Mouse (Mus musculus) MEL (cell line): ENCODE data around the gene Sox5. TPM values are rescaled to one million over a fixed set of nuclear protein-coding genes. Genes with fewer than 3 reads are reported as not detected.

ENCODE experiments used
- DNase-seq: peaks from one replicate; pipeline ENCODE4 v3.0.0; 2011; ENCODE audit warnings: low read depth, low spot score
- H3K27ac ChIP-seq: 2 replicates; pipeline ENCODE4 v1.5.1; 2012; ENCODE audit warnings: low read depth, mild to moderate bottlenecking, control low read depth, low read length, moderate library complexity; ENCODE audit not compliant: control insufficient read depth
- H3K27me3 ChIP-seq, 2 experiments: fragments of 150-350 bp in 1 of 2; sonication (generic) in 1 of 2; 2 replicates each; pipeline ENCODE4 v1.6.1; 2012; ENCODE audit warnings: low read length in 2 of 2, mild to moderate bottlenecking in 2 of 2, improper control_type of control experiment in 1 of 2, moderate library complexity in 1 of 2; ENCODE audit not compliant: insufficient read depth in 2 of 2, control insufficient read depth in 1 of 2
- H3K36me3 ChIP-seq, 2 experiments: 2 replicates each; pipeline ENCODE4 v1.6.1; 2012 to 2014; ENCODE audit warnings: low read length in 2 of 2, improper control_type of control experiment in 1 of 2, inconsistent platforms in 1 of 2, mild to moderate bottlenecking in 1 of 2; ENCODE audit not compliant: insufficient read depth in 2 of 2, control insufficient read depth in 1 of 2
- H3K4me1 ChIP-seq, 2 experiments: fragments of 150-350 bp in 1 of 2; sonication (generic) in 1 of 2; 2 replicates each; pipeline ENCODE4 v1.6.1; 2012; ENCODE audit warnings: low read length in 2 of 2, improper control_type of control experiment in 1 of 2, mild to moderate bottlenecking in 1 of 2; ENCODE audit not compliant: insufficient read depth in 2 of 2, control insufficient read depth in 1 of 2
- H3K4me3 ChIP-seq, 2 experiments: fragments of 150-350 bp in 1 of 2; sonication (generic) in 1 of 2; 2 replicates each; pipeline ENCODE4 v1.5.1; 2012; ENCODE audit warnings: low read depth in 2 of 2, low read length in 2 of 2, mild to moderate bottlenecking in 2 of 2, moderate library complexity in 2 of 2, control low read depth in 1 of 2, improper control_type of control experiment in 1 of 2; ENCODE audit not compliant: control insufficient read depth in 1 of 2, insufficient read depth in 1 of 2
- H3K79me2 ChIP-seq: 2 replicates; pipeline ENCODE4 v1.6.1; 2012; ENCODE audit warnings: mild to moderate bottlenecking, low read length, moderate library complexity; ENCODE audit not compliant: control insufficient read depth, poor library complexity, insufficient read depth
- H3K9ac ChIP-seq: 2 replicates; pipeline ENCODE4 v1.6.1; 2012; ENCODE audit warnings: low read depth, mild to moderate bottlenecking, control low read depth, low read length, moderate library complexity; ENCODE audit not compliant: control insufficient read depth, poor library complexity, severe bottlenecking
- H3K9me3 ChIP-seq: fragments of 150-350 bp; sonication (generic); replicated peaks from 2 replicates; pipeline ENCODE4 v1.6.1; 2012; ENCODE audit warnings: mild to moderate bottlenecking, low read length, improper control_type of control experiment, moderate library complexity; ENCODE audit not compliant: insufficient read depth
- BHLHE40 ChIP-seq: IDR thresholded peaks from 2 replicates; pipeline ENCODE4 v1.6.1; 2012; ENCODE audit warnings: low read depth, mild to moderate bottlenecking, inconsistent platforms, low read length, improper control_type of control experiment, borderline replicate concordance
- CHD1 ChIP-seq: IDR thresholded peaks from 2 replicates; pipeline ENCODE4 v1.6.1; 2012; ENCODE audit warnings: low read depth, mild to moderate bottlenecking, inconsistent platforms, low read length, improper control_type of control experiment
- CHD2 ChIP-seq: IDR thresholded peaks from 2 replicates; pipeline ENCODE4 v1.6.1; 2011; ENCODE audit warnings: low read length, improper control_type of control experiment
- CTCF ChIP-seq, 3 experiments: IDR thresholded peaks in 2 of 3; conservative IDR thresholded peaks in 1 of 3; 2 replicates each; pipeline ENCODE4 v1.5.1; 2011 to 2012; ENCODE audit warnings: low read length in 3 of 3, low read depth in 2 of 3, mild to moderate bottlenecking in 2 of 3, improper control_type of control experiment in 1 of 3, inconsistent platforms in 1 of 3, mixed read lengths in 1 of 3, moderate library complexity in 1 of 3; ENCODE audit not compliant: control insufficient read depth in 1 of 3, insufficient read depth in 1 of 3, poor library complexity in 1 of 3, severe bottlenecking in 1 of 3
- E2F4 ChIP-seq: IDR thresholded peaks from 2 replicates; pipeline ENCODE4 v1.6.1; 2011; ENCODE audit warnings: low read depth, low read length, improper control_type of control experiment, borderline replicate concordance
- ELF1 ChIP-seq: IDR thresholded peaks from 2 replicates; pipeline ENCODE4 v1.6.1; 2014; ENCODE audit warnings: low read depth, mild to moderate bottlenecking, inconsistent platforms, low read length, improper control_type of control experiment, moderate library complexity
- EP300 ChIP-seq, 2 experiments: IDR thresholded peaks; 2 replicates each; pipeline ENCODE4 v1.6.1; 2011; ENCODE audit warnings: improper control_type of control experiment in 2 of 2, low read length in 2 of 2, low read depth in 1 of 2, mild to moderate bottlenecking in 1 of 2
- ETS1 ChIP-seq: IDR thresholded peaks from 2 replicates; pipeline ENCODE4 v1.6.1; 2012; ENCODE audit warnings: low read depth, mild to moderate bottlenecking, inconsistent platforms, low read length, improper control_type of control experiment, moderate library complexity
- GABPA ChIP-seq: IDR thresholded peaks from 2 replicates; pipeline ENCODE4 v1.6.1; 2012; ENCODE audit warnings: low read depth, mild to moderate bottlenecking, inconsistent platforms, low read length, improper control_type of control experiment, moderate library complexity
- GATA1 ChIP-seq: IDR thresholded peaks from 2 replicates; pipeline ENCODE4 v1.6.1; 2011; ENCODE audit warnings: low read depth, low read length, improper control_type of control experiment
- HCFC1 ChIP-seq: IDR thresholded peaks from 2 replicates; pipeline ENCODE4 v1.6.1; 2012; ENCODE audit warnings: low read depth, mild to moderate bottlenecking, inconsistent platforms, low read length, improper control_type of control experiment, moderate library complexity
- KAT2A ChIP-seq: conservative IDR thresholded peaks from 2 replicates; pipeline ENCODE4 v1.6.1; 2012; ENCODE audit warnings: low read depth, low read length, improper control_type of control experiment, inconsistent platforms
- MAFK ChIP-seq: IDR thresholded peaks from 2 replicates; pipeline ENCODE4 v1.6.1; 2011; ENCODE audit warnings: low read depth, mild to moderate bottlenecking, low read length, improper control_type of control experiment, borderline replicate concordance
- MAX ChIP-seq: IDR thresholded peaks from 2 replicates; pipeline ENCODE4 v1.6.1; 2011; ENCODE audit warnings: low read length, improper control_type of control experiment
- MAZ ChIP-seq: IDR thresholded peaks from 2 replicates; pipeline ENCODE4 v1.6.1; 2012; ENCODE audit warnings: low read depth, mild to moderate bottlenecking, inconsistent platforms, low read length, improper control_type of control experiment
- MEF2A ChIP-seq: IDR thresholded peaks from 2 replicates; pipeline ENCODE4 v1.6.1; 2014; ENCODE audit warnings: low read depth, mild to moderate bottlenecking, inconsistent platforms, low read length, improper control_type of control experiment; ENCODE audit not compliant: poor library complexity, insufficient replicate concordance, severe bottlenecking; ENCODE audit errors: extremely low read depth
- MXI1 ChIP-seq: IDR thresholded peaks from 2 replicates; pipeline ENCODE4 v1.6.1; 2011; ENCODE audit warnings: mild to moderate bottlenecking, low read depth, low read length, improper control_type of control experiment
- MYB ChIP-seq: IDR thresholded peaks from 2 replicates; pipeline ENCODE4 v1.6.1; 2011; ENCODE audit warnings: mild to moderate bottlenecking, low read depth, low read length, improper control_type of control experiment
- MYC ChIP-seq: IDR thresholded peaks from 2 replicates; pipeline ENCODE4 v1.6.1; 2011; ENCODE audit warnings: low read depth, mild to moderate bottlenecking, low read length, improper control_type of control experiment, moderate library complexity
- NELFE ChIP-seq: IDR thresholded peaks from 2 replicates; pipeline ENCODE4 v1.6.1; 2011; ENCODE audit warnings: low read depth, low read length, improper control_type of control experiment
- NRF1 ChIP-seq: IDR thresholded peaks from 2 replicates; pipeline ENCODE4 v1.6.1; 2014; ENCODE audit warnings: low read depth, mild to moderate bottlenecking, inconsistent platforms, low read length, improper control_type of control experiment, moderate library complexity; ENCODE audit not compliant: poor library complexity, insufficient read depth, severe bottlenecking
- POLR2A ChIP-seq, 2 experiments: IDR thresholded peaks; 2 replicates each; pipeline ENCODE4 v1.6.1; 2011 to 2012; ENCODE audit warnings: low read length in 2 of 2, mild to moderate bottlenecking in 2 of 2, control low read depth in 1 of 2, improper control_type of control experiment in 1 of 2, low read depth in 1 of 2, moderate library complexity in 1 of 2; ENCODE audit not compliant: control insufficient read depth in 1 of 2, insufficient read depth in 1 of 2, poor library complexity in 1 of 2
- POLR2AphosphoS2 ChIP-seq: IDR thresholded peaks from 2 replicates; pipeline ENCODE4 v1.6.1; 2011; ENCODE audit warnings: low read length, improper control_type of control experiment
- POLR2AphosphoS5 ChIP-seq: IDR thresholded peaks from 2 replicates; pipeline ENCODE4 v1.6.1; 2012; ENCODE audit warnings: low read depth, borderline replicate concordance, mild to moderate bottlenecking, inconsistent platforms, low read length, moderate library complexity, mixed read lengths
- RAD21 ChIP-seq: IDR thresholded peaks from 2 replicates; pipeline ENCODE4 v1.6.1; 2011; ENCODE audit warnings: mild to moderate bottlenecking, low read depth, low read length, improper control_type of control experiment
- RCOR1 ChIP-seq: IDR thresholded peaks from 2 replicates; pipeline ENCODE4 v1.6.1; 2012; ENCODE audit warnings: low read depth, mild to moderate bottlenecking, inconsistent platforms, low read length, improper control_type of control experiment
- SIN3A ChIP-seq: IDR thresholded peaks from 2 replicates; pipeline ENCODE4 v1.6.1; 2012; ENCODE audit warnings: low read length, improper control_type of control experiment, inconsistent platforms
- TAL1 ChIP-seq: IDR thresholded peaks from 2 replicates; pipeline ENCODE4 v1.6.1; 2012; ENCODE audit warnings: mild to moderate bottlenecking, inconsistent platforms, low read length, moderate library complexity, mixed read lengths
- TBP ChIP-seq: IDR thresholded peaks from 2 replicates; pipeline ENCODE4 v1.8.0; 2011; ENCODE audit warnings: low read depth, low read length, improper control_type of control experiment
- USF1 ChIP-seq: IDR thresholded peaks from 2 replicates; pipeline ENCODE4 v1.6.1; 2014; ENCODE audit warnings: low read depth, mild to moderate bottlenecking, inconsistent platforms, low read length, improper control_type of control experiment, moderate library complexity
- USF2 ChIP-seq, 2 experiments: IDR thresholded peaks; 2 replicates each; pipeline ENCODE4 v1.6.1; 2011 to 2012; ENCODE audit warnings: improper control_type of control experiment in 2 of 2, low read length in 2 of 2, borderline replicate concordance in 1 of 2, inconsistent platforms in 1 of 2, low read depth in 1 of 2, mild to moderate bottlenecking in 1 of 2; ENCODE audit not compliant: insufficient read depth in 1 of 2
- ZC3H11A ChIP-seq: IDR thresholded peaks from 2 replicates; pipeline ENCODE4 v1.6.1; 2012; ENCODE audit warnings: low read depth, mild to moderate bottlenecking, inconsistent platforms, low read length, improper control_type of control experiment
- ZKSCAN1 ChIP-seq: IDR thresholded peaks from 2 replicates; pipeline ENCODE4 v1.6.1; 2012; ENCODE audit warnings: low read depth, mild to moderate bottlenecking, inconsistent platforms, low read length, improper control_type of control experiment, moderate library complexity
- ZMIZ1 ChIP-seq: IDR thresholded peaks from 2 replicates; pipeline ENCODE4 v1.6.1; 2012; ENCODE audit warnings: low read depth, mild to moderate bottlenecking, inconsistent platforms, low read length, improper control_type of control experiment, moderate library complexity
- ZNF384 ChIP-seq: IDR thresholded peaks from 2 replicates; pipeline ENCODE4 v1.6.1; 2012; ENCODE audit warnings: low read depth, mild to moderate bottlenecking, inconsistent platforms, low read length, improper control_type of control experiment
- polyA plus RNA-seq, 2 experiments: library from polyadenylated mRNA; stranded (reverse) in 1 of 2; unstranded in 1 of 2; fragments of >175 nt in 1 of 2; fragments of >200 nt in 1 of 2; gene quantifications; 2 replicates each; pipeline versions ENCODE4 v1.2.1 to v1.2.4; 2012; ENCODE audit warnings: low replicate concordance in 2 of 2, low read depth in 1 of 2; ENCODE audit not compliant: insufficient read length in 2 of 2, insufficient read depth in 1 of 2, missing spikeins in 1 of 2
- total RNA-seq: library from RNA; depleted of rRNA; stranded (reverse); fragments of 300-350 nt; gene quantifications from 2 replicates; pipeline ENCODE4 v1.2.3, GENCODE M21; 2012

Sox5 gene
- total and polyA plus RNA-seq, 3 experiments: 0.19 to 3.0 TPM; not detected in 1

DNA sequence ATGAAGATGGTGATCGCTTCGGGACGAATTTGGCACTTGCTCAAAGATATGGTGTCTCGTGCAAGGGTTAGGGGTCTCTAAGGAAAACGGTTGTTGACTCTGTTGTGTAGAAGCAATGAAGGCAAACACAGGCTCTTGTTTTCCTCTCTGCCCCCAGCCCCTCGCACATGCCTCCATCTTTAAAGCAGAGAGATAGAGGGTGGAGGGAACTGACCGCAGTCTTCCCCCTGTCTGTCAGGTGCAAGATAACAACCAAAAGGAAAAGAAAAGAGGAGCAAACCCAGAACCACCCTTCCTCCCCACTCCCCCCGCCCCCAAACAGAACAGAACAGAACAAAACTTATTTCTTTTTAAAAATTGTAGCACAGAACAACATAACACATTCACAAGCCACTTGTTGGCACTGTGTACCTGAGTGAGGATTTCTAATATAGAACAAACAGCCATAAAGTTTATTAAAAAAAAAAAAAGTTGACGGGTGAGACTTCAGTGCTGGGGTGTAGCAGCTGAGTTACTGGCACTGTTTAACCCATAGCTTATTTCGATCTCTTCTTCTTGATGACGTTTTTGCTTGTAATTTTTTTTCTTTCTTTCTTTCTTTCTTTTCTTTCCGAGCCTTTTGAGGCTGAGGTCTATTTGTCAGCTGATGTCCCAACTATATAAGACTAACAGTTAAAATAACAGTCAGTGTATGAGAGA is 949.1 kb downstream of the Sox5 start:
- H3K27me3 ChIP-seq: no peaks in the 10 kb centered on the region
- peaks cover 39% of the 10 kb centered on the region for H3K79me2 ChIP-seq
- peaks cover 0 to 33% of the 10 kb centered on the region in 2 experiments; a peak in 2 of 4 replicates for H3K36me3 ChIP-seq
- DNase-seq: peak; percentile 88
- H3K27ac ChIP-seq: peak overlapping the region; percentile 100
- peak overlapping the region; percentile 70 to 91 for H3K4me3 ChIP-seq
- no peaks in the 10 kb centered on the region for H3K9me3 ChIP-seq
- peak overlapping the region; percentile 89 for H3K9ac ChIP-seq
- peaks cover 10 to 37% of the 10 kb centered on the region in 2 experiments for H3K4me1 ChIP-seq
- TF ChIP-seq MYC (peak; percentile 69), MEF2A (no peak), MYB (peak; percentile 49; the same call in 1 of the 2 replicates), KAT2A (no peak), RAD21 (no peak), GATA1 (peak; percentile 94), MAX (peak; percentile 63), ZKSCAN1 (no peak), NELFE (no peak; the same call in 1 of the 2 replicates), MAFK (peak; percentile 52; the same call in 1 of the 2 replicates), HCFC1 (0 out of 2 replicates have a peak, but pooled peaks have one; percentile 36), MAZ (peak; percentile 88; the same call in 1 of the 2 replicates), POLR2AphosphoS2 (no peak), GABPA (no peak), POLR2AphosphoS5 (no peak), EP300 (IDR thresholded peaks at IDR 0.05; ENCODE audit: low read depth in 1 of 2, low read length in 2 of 2) (peak; percentile 86 to 94), USF2 (IDR thresholded peaks at IDR 0.05; ENCODE audit: borderline replicate concordance in 1 of 2, insufficient read depth in 1 of 2, low read depth in 1 of 2, low read length in 2 of 2) (no peak), BHLHE40 (peak; percentile 85), TBP (peak; percentile 53; the same call in 1 of the 2 replicates), ZMIZ1 (no peak), E2F4 (no peak), SIN3A (peak; percentile 21), TAL1 (peak; percentile 88), NRF1 (no peak), USF1 (no peak), CHD2 (peak; percentile 12; the same call in 1 of the 2 replicates), MXI1 (no peak; the same call in 1 of the 2 replicates), CTCF (IDR thresholded peaks at IDR 0.05 in 2 of 3, conservative IDR thresholded peaks at IDR 0.05 in 1 of 3; ENCODE audit: control insufficient read depth in 1 of 3, insufficient read depth in 1 of 3, low read depth in 2 of 3, low read length in 3 of 3, poor library complexity in 1 of 3, severe bottlenecking in 1 of 3) (no peak), ETS1 (peak; percentile 89), RCOR1 (peak; percentile 81), CHD1 (0 out of 2 replicates have a peak, but pooled peaks have one; percentile 55), POLR2A (IDR thresholded peaks at IDR 0.05; ENCODE audit: control insufficient read depth in 1 of 2, insufficient read depth in 1 of 2, low read depth in 1 of 2, low read length in 2 of 2, poor library complexity in 1 of 2) (peak in 1 of 2 experiments; percentile 39; a peak in 2 of 4 replicates), ELF1 (peak; percentile 22; the same call in 1 of the 2 replicates), ZNF384 (peak; percentile 71), ZC3H11A (no peak)
